Mouse (Mus musculus) adrenal gland (tissue): ENCODE results near the gene Cyb561d2.

Source experiments
- intact Hi-C: fragments of 180-260 bp; cut with DNase I; formaldehyde crosslinking; loops from one replicate; pipeline ENCODE4 v1.15.1; 2025

The Cyb561d2 gene

DNA sequence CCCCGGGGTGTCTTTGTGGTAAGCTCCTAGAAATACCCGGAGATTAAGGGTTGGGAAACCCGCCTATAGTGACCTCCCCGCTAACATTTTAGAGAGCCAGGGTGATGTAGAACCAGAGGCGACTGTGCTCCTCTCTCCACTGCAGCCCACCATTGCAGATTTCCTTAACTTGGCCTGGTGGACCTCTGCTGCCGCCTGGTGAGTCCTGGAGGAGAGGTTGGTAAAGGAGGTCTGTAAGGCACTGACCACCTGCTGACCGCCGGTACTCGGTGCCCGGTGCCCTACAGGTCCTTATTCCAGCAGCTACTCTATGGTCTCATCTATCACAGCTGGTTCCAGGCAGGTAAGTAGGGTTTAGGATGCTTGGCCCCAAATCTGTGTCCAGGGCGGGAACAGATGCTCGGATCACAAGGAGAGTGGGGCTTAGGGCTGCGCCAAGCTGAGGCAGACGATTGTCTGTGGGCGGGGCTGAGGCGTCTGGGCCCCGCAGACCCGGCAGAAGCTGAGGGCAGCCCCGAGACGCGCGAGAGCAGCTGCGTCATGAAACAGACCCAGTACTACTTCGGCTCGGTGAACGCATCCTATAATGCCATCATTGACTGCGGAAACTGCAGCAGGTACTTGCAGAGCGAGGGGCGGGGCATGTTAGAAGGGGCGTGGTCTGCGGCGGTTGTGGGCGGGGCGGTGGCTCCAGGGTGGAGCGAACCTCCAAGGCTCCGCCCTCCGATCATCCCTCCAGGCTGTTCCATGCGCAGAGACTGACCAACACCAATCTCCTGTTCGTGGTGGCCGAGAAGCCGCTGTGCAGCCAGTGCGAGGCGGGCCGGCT lies 15.6 kb downstream of the Cyb561d2 start:
- intact Hi-C loops, result no loop called here

DNA sequence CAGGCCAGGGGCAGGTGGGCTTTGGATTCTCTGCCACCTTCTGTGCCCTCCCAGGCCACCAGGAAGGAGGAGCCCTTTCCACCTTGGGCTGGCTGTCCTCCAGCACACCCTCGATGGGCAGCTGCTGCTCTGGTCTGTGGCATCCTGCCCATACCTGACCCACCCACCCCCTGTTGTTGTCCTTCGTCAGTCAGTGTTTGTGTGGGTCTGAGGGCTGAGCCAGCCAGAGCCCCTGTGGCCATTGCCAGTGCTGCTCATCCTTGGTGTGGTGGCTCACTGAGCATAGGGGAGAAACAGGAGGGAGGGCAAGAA lies 19.6 kb downstream of the Cyb561d2 start:
- intact Hi-C loops, result no loop called here

DNA sequence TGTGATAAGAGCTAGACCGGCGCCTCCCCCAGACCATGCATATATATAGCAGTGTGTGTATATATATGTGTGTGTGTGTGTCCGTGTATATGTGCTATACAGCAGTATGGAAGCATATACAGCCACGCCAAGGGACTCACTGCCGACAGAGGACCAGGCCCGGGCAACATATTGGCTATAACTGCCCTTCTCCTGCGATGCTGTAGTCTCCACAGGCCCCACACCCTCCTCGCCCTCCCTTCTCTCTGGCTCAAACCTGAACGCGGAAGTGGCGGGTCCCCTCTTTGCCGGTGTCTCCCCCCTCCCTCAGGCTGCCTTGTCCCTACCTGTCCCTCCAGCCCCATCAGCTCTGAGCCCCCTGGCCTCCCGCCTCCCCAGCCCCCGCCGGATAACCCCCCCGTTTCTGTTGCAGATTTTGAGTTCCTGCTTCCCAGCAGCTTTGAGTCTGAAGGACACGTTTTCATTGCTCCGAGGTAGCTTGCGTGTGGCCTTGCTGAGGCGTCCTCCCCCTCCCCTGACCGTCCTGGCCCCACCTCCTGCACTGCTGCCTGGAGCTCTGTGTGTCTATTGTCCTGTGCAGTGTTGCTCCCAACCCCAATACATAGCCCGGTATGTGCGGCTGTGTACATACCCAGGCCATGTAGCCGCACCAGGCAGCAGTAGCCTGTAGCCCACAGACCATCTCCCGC lies 20.1 kb downstream of the Cyb561d2 start:
- intact Hi-C loops, result no loop called here

DNA sequence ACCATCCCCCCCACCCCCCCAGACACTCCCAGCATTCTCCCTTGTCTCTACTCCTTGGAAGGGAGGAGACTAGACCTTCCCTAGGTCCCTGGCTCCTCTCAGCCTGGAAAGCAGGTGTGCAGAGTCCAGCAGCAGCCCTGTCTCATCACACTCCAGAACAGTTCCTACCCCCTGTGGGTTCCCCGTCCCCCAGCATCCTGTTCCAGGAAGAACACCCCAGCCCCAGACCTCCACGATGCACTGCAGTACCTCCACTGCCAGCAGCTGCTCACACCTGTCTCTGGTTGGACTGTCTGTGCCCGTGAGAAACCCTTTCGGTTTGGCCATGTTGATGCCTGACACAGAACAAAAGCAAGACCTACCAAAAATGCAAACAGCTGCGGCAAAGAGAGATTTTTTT lies 20.8 kb downstream of the Cyb561d2 start:
- intact Hi-C loops, result no loop called here

DNA sequence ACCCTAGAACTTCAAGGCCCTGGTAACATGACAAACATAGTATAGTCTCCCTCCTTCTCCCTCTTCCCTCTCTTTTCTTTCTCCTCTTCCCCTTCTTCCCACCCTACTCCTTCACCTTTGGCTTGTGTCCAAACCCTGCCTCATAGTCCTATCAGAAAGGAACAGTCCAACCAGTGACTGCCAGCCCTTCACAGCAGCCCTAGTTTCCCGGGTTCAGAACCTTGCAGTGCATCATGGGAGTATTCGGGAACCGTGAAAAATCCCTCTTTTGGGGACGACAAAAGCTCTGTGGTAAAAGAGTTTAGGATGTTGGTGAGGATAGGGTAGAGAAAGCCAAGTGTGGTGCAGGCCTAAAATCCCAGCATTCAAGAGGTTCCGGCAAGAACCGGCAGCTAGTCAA lies 21.7 kb downstream of the Cyb561d2 start:
- intact Hi-C loops, result no loop called here

DNA sequence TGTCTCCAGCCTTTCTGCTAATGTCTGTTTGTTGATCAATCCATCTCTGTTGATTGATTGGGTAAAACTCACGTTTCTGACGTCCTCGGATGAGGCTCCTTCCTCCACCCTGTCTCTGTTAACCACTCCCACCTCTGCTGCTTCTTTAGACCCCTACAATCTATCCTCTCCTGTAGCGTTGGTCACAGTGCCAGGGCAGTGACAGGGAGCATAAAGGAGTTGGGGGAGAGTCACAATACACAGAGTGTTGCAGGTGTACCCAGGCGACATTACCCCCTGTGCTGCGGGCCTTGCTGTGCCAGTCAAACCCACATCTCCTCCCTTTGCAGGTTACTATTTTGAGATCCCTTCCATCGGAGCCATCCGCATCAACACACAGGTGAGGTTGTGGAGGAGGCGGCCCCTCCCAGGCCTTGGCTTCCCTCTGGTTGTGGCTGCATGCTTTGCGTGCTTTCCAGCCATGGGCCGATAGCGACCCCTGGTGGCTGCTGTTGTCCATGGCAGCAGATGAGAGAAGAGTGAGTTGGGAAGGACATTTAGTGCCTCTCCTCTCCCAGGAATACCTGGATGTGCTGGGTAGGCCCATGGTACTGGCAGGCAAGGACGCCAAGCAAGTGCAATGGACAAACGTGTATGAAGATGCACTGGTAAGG lies 27.6 kb downstream of the Cyb561d2 start:
- intact Hi-C loops, result loop anchor here (2.0 kb wide), 2 partner anchors 148 to 158 kb away; no protein-coding TSS in a partner anchor

DNA sequence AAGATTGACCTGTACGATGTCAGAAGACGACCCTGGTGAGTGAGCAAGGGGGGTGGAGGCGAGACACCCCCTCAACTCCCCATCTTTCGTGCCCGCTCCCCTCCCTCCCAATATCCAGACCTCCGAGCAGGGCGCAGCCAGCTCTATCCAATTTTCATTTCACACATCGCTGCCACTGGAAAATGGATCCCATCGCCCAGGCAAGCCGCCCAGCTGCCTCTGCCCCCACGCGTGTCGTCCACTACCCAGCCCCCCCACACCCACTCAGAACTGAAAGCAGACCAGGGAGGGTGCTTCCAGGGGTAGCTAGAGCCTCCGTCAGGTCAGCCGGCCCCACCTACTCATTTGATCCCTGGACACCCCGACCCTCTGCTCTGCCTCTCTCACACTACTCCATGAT lies 29.7 kb downstream of the Cyb561d2 start:
- intact Hi-C loops, result no loop called here

DNA sequence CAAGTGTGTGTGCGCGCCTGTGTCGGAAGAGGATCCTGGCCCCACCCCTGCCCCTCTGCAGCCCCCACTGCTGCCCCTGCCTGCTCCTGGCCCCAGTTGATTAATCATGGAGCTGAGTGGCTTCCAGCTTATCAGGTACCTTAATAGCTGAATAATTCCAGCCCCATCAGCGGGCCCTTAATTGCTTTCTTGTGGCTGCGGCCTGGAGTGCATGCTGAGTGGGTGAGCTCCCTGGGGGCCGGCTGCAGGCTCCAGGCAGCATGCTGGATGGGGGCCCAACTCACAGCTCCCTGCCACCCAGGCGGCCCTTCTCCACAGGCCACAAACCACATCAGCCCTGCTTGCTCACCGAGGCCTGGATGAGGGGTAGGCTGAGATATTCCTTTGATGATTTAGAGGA lies 30.6 kb downstream of the Cyb561d2 start:
- intact Hi-C loops, result no loop called here

DNA sequence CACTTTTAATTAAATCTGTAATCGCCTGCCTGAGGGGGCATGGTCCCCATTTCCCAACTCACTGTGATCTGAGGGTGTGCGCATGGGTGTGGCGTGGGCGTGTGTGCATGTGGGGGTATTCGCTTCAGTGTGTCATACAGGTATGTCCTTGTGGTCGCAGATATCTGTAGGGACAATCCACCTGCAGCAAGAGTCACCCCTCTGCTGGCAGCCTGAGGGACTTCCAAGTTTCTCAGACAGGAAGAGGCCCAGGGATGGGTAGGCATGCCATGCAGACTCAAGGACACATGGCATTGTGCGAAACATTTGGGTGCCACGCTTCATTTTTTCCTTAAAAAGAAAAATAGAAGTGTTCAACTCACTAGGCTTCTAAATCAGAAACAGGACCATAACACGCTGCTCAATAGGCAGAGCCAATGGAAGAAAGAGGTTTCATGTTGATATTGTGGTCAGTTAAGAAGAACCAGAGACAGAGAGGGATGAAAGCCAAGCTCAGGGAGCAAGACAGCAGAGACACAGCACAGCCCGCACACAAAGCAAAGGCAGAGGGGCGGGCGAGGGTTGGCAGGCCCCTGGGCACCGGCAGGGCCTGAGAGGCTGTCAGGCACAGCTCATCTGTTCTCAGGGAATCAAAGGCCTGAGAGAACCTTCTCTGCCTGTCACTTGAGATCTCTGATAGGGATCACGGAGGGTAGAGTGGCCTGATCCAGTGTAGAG lies 31.5 kb downstream of the Cyb561d2 start:
- intact Hi-C loops, result no loop called here

DNA sequence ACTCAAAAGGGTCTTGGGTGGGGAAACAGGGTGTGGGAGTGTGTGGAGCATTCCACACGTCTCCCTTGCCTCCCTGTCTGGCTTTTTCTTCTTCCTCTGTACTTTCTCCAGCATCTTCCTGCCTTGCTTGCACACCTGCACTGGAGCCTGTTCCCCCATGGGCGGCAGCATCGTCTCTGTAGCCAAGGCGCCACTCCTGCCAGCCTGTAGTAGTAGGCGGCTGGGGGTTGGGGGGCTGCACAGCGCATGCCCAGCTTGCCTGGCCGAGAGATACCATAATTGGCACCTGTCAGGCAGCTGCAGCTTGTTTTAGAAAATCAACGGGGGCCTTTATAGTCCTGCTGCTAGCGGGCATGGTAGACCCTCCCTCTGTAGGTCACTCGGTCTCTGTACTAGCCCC lies 33.7 kb downstream of the Cyb561d2 start:
- intact Hi-C loops, result no loop called here

DNA sequence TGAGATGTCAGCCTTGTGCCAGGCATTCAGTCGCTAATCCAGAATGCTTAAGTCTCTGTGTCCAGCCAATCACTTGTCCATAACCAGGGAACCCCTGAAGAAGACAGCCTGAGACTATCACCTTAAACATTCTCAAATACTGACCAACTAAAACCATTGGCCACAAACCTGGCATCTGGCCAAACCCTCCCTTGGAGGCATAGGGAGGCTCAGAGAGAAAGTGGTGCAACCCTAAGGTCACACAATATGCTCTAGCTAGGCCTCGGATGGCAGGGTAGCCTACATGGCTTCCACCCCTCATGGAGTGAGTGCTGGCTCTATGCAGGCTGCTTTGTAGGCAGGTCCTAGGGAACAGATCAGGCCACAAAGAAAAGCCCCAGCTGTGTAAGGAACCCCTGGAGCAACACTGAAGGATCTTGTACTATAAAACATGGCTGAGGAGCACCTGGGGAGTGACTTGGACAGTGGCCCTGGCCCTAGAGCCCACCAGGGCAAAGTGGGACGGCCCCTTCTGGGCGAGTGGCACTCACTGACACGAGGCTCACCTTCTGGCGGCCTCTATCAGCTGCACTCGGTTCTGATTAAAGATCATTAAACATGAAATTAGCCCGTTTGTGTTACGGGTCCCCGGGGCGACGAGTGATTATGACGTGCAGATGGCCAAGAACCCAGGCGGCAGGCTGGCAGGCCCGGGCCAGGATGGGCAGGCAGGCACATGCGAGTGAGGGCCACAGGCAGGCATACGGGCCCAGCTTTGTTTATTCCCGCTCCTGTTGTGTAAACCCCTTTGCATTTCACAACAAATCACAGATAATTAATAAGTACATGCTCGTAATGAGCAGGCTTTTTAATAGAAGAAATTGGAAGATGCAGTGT lies 37.1 kb downstream of the Cyb561d2 start:
- intact Hi-C loops, result no loop called here

DNA sequence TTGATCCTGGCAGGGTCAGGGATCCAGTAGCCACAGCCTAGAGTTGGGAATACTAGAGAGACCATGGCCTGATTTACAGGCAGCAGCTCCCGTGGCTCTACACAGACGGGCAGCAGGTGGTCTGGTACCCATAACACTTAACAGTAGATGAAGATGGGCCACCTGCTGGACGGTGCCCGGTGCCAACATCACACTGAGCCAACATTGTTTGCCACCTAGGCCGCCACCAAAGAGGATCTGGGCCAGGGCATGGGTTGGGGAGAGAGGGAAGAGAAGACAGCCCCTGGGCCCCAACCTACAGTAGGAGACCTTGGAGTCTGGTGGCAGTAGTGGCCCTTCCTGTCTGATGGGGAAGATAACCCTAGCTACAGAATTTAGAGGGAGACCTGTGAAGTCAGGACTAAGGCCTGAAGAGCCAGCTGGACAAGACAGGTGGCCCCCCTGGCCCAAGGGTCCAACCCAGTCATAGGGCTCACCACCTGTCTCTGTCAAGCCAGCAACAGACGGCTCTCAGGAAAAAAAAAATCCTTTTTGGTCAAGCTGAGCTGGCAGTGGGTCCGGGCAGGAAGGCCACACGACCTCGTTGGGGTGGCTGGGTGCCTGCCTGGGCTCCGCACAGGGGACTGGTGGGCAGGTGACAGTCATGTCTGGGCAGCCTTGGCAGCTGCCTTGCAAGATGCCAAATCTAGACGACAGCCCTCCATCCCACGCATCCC lies 39.7 kb downstream of the Cyb561d2 start:
- intact Hi-C loops, result no loop called here

DNA sequence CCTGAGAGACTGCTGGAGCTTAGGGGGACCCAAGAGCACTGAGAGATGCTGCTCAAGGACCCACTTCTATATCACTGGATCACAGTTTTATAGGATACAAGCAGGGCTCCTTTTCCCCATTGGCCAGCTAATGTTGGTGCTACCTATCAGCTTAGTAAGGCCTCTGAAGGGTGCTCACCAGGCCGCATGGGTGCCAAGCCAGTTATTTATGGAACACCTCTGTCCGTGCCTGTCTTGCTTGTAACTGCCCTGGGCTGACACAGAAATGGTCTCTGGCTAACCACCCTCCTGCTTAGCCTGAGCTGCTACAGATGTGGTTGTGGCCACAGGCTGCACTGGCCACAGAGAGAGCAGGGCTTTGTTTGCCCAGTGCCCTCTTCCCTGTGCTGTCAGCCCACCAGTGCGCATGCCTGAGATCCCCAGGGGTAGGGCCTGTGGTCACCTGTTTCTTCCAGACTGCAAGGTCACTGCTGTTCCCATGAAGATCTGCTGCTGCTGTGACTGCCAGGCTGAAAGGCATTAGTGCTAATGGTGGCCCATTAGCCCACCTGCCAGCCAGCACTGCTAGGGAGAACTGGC lies 41.2 kb downstream of the Cyb561d2 start:
- intact Hi-C loops, result no loop called here

DNA sequence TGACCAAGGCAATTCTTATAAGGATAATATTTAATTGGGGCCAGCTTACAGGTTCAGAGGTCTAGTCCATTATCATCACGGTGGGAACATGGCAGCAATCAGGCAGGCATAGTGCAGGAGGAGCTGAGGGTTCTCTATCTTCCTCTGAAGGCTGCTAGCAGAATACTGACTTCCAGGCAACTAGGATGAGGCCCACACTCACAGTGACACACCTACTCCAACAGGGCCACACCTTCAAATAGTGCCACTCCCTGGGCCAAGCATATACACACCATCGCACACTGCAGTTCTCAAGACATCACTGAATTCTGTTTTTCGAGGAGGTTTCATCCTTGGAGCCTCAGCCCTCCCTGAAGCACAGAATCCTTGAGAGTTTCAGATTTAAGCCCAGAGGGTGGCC lies 45.6 kb downstream of the Cyb561d2 start:
- intact Hi-C loops, result no loop called here

DNA sequence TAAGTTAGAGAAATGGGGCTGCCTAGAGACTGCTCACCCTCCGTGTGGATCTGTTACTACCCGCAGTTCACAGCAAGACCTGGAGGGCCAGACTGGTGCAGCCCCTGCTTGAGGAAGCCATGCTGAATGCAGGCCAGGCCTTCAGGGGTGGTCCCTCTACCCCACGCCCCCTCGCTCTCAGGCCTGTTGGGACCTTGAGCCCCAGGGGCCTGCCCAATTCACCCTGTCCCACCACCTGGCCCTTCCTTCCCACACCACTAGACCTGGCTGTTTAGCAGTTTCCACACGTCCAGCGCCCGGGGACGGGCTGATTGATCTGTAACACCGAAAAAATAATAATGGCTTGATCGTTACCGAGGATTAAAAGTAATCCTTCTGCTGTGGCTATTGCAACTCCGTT lies 47.8 kb downstream of the Cyb561d2 start:
- intact Hi-C loops, result no loop called here

DNA sequence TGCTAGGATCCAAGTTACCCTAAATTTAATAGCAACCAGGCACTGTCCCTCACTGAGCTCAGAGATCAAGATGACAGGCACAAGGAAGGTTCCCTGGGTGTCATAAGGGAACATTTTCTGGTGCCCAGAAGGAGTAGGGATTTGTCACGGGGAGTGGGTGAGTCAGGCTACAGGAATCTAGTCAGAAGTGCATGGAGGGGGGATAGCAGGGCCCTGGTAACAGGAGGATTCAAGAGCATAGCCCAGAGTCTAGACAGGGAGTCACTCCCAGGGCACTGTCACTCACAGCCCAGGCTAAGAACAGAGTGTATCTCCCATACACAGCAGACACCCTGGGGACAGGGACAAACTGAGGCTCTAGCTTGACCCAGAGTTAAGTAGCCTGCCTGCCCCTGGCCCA lies 48.5 kb downstream of the Cyb561d2 start:
- intact Hi-C loops, result no loop called here

DNA sequence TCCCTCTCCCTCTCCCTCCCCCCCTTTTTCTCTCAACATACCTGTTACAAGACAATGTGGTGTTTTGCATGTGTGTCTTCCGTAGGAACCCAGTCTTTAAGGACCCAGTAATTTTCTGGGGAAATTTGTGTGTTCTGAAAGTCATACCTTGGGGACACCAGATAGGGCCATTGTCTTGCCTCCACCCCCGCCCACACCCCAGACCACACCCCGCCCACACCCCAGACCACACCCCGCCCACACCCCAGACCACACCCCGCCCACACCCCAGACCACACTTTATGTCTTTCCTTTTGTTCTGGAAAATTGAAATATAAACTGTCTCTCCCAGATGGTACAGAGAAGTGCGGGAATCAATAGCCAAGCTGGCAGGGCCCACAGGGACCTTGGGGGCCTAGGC lies 51.4 kb downstream of the Cyb561d2 start:
- intact Hi-C loops, result no loop called here

DNA sequence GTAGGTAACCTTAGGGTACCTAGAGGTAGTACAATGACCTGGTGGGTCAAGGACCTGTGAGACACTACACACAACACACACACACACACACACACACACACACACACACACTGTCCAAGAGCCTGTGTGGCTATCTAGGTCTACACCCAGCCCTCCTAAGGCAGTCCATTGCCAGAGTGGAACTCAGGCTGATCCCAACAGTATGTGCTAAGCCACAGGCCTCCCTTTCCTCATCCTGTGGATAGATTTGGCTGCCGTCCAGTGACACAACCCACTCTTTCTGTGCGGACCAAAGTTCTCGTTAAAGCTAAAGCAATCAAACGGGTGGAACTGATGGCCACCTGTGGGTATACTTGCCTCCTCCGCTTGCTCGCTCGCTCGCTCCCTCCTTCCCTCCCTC lies 51.8 kb downstream of the Cyb561d2 start:
- intact Hi-C loops, result no loop called here
